Mouse (Mus musculus): Measurements from ENCODE around the gene Cyp2c69.
"Not testable (repeated sequence)": the region's sequence is repeated elsewhere in the genome, so short reads cannot be mapped to it uniquely, and the experiment has no call there.

Cyp2c69 gene

DNA sequence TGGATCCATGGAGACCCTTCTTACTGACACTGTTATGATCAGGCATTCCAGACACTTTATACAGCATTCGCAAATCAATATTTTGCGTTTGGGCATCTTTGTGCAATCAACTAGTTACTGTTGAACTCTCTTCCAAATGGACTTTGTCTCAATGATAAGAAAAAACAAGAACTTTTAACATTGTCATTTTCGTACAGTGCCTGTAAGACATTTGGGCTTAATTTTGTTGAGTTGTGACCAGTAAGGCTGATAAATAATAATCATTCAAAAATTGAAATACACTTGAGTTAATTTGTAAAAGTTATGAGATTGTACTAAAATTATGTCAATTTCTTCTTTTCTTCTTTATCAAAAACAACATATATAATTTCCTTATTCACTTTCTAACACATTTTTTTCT is at the start of gene Cyp2c69:
Gene Cyp2c69 (minus strand): TSS at position 101 of the 400 bp plus-strand sequence.
- ATAC-seq (ENCODE audit: insufficient number of reproducible peaks, low FRiP score, low TSS enrichment) = not testable (repeated sequence)

DNA sequence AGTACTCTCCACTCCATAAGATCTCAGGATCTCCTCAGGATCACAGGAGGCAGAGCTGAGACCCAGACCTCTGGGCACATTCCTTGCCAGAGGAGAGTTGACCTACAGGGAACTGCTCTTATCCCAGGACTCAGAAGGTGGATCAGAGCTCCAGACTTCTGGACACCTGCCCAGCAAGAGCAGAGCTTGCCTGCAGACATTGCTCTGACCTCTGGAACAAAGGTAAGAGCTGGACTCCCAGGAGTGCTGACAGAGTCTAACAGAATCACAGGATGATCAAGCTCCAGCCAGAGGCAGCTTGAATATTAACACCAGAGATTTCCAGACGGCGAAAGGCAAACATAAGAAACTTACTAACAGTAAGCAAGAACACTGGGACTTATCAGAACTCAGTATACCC is 48.8 kb upstream of the Cyp2c69 start:
- ATAC-seq (ENCODE audit: insufficient number of reproducible peaks, low FRiP score, low TSS enrichment) = no peak

DNA sequence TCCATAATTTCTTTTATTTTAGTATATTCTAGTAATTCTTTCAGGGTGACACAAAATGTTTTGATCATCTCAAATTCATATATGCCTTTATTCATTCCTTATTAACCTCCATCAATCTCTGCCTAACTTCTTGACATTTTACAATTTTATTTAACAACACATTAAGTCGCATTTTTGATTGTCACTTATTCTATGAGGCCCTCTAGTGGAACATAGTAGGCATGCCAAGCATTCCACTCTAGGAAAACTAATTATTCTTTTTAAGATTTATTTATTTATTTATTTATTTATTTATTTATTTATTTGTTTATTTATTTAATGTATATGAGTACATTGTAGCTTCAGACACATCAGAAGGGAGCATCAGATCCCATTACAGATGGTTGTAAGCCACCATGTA is 43.4 kb upstream of the Cyp2c69 start:
- ATAC-seq (ENCODE audit: insufficient number of reproducible peaks, low FRiP score, low TSS enrichment) = no peak

DNA sequence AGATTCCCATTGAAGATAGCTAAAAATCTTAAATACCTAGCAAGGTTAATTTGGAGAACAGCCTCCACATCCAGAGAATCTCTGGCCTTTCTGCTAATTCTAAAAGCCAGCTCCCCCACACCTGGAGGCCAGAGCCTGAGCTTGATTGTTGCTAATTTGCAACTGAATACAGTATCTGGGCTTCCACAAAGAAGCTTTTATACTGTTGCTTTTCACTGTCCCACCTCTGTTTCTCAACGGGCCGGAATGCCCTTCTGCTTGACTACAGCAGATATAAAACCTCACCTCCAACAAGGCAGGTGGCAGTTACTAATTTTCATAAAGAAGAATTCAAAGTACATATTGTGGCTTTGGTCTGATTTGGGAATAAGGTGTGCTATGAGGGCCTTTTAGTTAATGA is 15.1 kb upstream of the Cyp2c69 start:
- no peak for ATAC-seq (ENCODE audit: insufficient number of reproducible peaks, low FRiP score, low TSS enrichment)

DNA sequence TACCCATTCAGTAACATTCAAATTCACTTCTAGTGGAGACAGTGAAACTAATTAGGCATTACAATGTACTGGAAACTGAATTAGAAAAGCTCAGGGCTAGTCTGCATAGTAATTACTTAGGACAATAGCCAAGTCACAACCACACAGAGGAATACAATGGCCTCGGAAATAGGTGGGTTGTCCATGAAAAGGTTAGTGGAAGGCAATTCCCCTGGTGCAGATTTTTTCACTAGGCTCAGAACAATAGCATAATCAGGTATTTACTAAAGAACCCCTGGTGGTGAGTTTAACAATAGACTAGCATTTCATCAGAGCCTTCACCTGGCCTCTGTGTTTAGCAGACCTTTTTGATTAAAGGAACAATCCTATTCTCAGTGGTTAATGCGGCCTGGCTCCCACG is 3.5 kb upstream of the Cyp2c69 start:
- not testable (repeated sequence) for ATAC-seq (ENCODE audit: insufficient number of reproducible peaks, low FRiP score, low TSS enrichment)

DNA sequence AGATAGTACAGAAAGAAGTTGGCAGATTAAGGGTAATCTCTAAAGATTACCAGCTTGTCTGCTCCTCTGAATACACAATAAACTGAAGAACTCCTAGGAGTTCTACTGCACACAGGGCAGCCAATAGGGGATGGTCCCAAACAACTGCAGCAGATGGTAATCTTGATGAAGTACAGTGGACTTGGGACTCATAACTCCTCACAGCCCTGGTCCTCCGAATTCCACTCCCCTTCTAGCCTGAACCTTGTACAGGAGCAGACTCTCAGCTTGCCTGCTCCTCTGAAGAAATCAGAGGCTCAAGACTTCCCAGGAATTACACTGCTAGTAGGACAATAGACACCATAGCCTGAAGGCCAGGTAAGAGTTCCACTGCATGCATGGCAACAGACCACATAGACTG is 20.5 kb downstream of the Cyp2c69 start:
- no peak for ATAC-seq (ENCODE audit: insufficient number of reproducible peaks, low FRiP score, low TSS enrichment)

DNA sequence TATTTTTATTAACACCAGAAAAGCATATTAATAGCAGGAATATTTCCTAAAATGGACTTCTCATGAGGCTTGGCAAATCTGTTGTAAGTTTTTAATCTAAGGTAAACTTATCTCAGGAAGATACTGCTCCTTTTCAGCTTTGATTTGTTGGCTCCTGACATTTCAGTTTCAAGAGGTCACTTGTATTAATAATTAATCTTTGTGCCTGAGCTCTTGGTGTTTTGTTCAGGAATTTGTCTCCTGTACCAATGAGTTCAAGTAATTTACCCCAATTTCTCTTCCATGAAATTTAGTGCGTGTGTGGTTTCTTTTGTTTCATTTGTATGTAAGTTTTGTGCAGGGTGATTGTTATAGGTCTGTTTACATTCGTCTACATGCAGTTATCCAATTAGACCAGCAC is 65.7 kb downstream of the Cyp2c69 start:
- not testable (repeated sequence) for ATAC-seq (ENCODE audit: insufficient number of reproducible peaks, low FRiP score, low TSS enrichment)

DNA sequence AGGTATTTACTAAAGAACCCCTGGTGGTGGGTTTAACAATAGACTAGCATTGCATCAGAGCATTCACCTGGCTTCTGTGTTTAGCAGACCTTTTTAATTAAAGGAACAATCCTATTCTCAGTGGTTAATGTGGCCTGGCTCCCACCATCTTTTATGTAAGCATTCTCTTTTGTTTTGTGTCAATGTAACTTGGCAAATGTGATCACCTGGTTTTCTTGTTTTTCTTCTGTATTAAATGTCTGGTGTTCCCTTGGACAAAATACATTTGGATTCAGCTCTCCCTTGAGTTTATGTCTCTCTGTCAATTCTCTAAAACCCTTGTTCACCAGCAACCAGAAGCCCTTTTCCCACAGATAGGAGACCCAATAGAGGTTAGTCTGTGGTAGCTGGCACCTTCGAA is 70.2 kb downstream of the Cyp2c69 start:
- not testable (repeated sequence) for ATAC-seq (ENCODE audit: insufficient number of reproducible peaks, low FRiP score, low TSS enrichment)

DNA sequence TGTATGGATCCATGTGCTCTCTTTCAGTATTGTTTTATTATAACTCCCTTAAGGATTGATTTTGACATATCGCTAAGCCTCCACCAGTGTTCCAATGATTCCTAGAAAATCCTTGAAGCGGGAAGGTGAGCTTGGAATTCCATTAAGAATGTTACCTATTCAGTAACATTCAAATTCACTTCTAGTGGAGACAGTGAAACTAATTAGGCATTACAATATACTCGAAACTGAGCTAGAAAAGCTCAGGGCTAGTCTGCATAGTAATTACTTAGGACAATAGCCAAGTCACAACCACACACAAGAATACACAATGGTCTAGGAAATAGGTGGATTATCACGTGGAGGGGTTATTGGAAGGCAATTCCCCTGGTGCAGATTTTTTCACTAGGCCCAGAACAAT is 70.6 kb downstream of the Cyp2c69 start:
- not testable (repeated sequence) for ATAC-seq (ENCODE audit: insufficient number of reproducible peaks, low FRiP score, low TSS enrichment)

DNA sequence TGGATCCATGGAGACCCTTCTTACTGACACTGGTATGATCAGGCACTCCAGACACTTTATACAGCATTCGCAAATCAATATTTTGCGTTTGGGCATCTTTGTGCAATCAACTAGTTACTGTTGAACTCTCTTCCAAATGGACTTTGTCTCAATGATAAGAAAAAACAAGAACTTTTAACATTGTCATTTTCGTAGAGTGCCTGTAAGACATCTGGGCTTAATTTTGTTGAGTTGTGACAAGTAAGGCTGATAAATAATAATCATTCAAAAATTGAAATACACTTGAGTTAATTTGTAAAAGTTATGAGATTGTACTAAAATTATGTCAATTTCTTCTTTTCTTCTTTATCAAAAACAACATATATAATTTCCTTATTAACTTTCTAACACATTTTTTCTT is 73.9 kb downstream of the Cyp2c69 start, which contains the start of gene Cyp2c40:
Gene Cyp2c40 (minus strand): TSS at position 101 of the 400 bp plus-strand sequence.
- ATAC-seq (ENCODE audit: insufficient number of reproducible peaks, low FRiP score, low TSS enrichment) = not testable (repeated sequence)

Measured in cerebellum, adult (tissue).